Mouse (Mus musculus) CH12.LX (cell line): ENCODE results near the gene Ube2l3.
A peak's percentile ranks its signal among the peaks of the same experiment; 100 is the strongest.

ENCODE experiments used
- BHLHE40 ChIP-seq: IDR thresholded peaks from 2 replicates; pipeline ENCODE4 v1.6.1; 2011; ENCODE audit warnings: mild to moderate bottlenecking, low read depth, low read length, improper control_type of control experiment
- CTCF ChIP-seq, 2 experiments: IDR thresholded peaks in 1 of 2; conservative IDR thresholded peaks in 1 of 2; 2 replicates each; pipeline ENCODE4 v1.5.1; 2011 to 2012; ENCODE audit warnings: low read depth in 2 of 2, low read length in 2 of 2, improper control_type of control experiment in 1 of 2, inconsistent platforms in 1 of 2, mild to moderate bottlenecking in 1 of 2, moderate library complexity in 1 of 2
- EP300 ChIP-seq: IDR thresholded peaks from 2 replicates; pipeline ENCODE4 v1.6.1; 2011; ENCODE audit warnings: low read length, improper control_type of control experiment
- JUND ChIP-seq: conservative IDR thresholded peaks from 2 replicates; pipeline ENCODE4 v1.6.1; 2011; ENCODE audit warnings: low read depth, low read length, improper control_type of control experiment
- MAX ChIP-seq: IDR thresholded peaks from 2 replicates; pipeline ENCODE4 v1.6.1; 2011; ENCODE audit warnings: low read length, improper control_type of control experiment
- NELFE ChIP-seq: IDR thresholded peaks from 2 replicates; pipeline ENCODE4 v1.6.1; 2011; ENCODE audit warnings: low read depth, low read length, improper control_type of control experiment
- PAX5 ChIP-seq: IDR thresholded peaks from 2 replicates; pipeline ENCODE4 v1.6.1; 2012; ENCODE audit warnings: low read length, inconsistent platforms, mixed read lengths
- POLR2A ChIP-seq: IDR thresholded peaks from 2 replicates; pipeline ENCODE4 v1.6.1; 2011; ENCODE audit warnings: low read depth, mild to moderate bottlenecking, improper control_type of control experiment, low read length
- SIN3A ChIP-seq: IDR thresholded peaks from 2 replicates; pipeline ENCODE4 v1.6.1; 2012; ENCODE audit warnings: low read length, improper control_type of control experiment, inconsistent platforms
- SMC3 ChIP-seq: IDR thresholded peaks from 2 replicates; pipeline ENCODE4 v1.6.1; 2011; ENCODE audit warnings: low read depth, low read length, improper control_type of control experiment
- ZC3H11A ChIP-seq: IDR thresholded peaks from 2 replicates; pipeline ENCODE4 v1.6.1; 2012; ENCODE audit warnings: low read depth, mild to moderate bottlenecking, inconsistent platforms, low read length, improper control_type of control experiment
- ZMIZ1 ChIP-seq: IDR thresholded peaks from 2 replicates; pipeline ENCODE4 v1.6.1; 2012; ENCODE audit warnings: low read depth, mild to moderate bottlenecking, inconsistent platforms, low read length, improper control_type of control experiment
- ZNF384 ChIP-seq: IDR thresholded peaks from 2 replicates; pipeline ENCODE4 v1.6.1; 2012; ENCODE audit warnings: low read depth, low read length, improper control_type of control experiment, inconsistent platforms

DNA sequence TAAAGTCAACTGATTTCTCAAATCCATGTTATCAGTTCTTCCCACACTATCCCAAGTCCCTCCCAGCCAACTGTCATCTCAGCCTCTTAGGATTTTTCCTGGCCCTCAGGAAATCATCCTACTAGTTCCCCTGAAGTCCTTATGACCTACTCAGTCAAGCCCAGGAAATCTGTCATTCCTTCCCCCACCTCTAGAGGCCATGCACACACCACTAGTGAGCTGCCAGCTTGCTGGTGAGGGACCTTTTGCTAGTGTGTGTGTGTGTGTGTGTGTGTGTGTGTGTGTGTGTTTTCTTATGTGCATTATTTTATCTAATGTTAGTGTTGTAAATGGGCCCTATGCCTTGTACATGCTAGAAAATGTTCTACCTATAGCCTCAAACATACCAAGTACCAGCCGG lies 75.2 kb downstream of the Ube2l3 start:
- peak; percentile 70 to 96 for TF ChIP-seq CTCF (conservative IDR thresholded peaks at IDR 0.05 in 1 of 2, IDR thresholded peaks at IDR 0.05 in 1 of 2; ENCODE audit: low read depth in 2 of 2, low read length in 2 of 2)
- TF ChIP-seq BHLHE40, result no peak
- TF ChIP-seq POLR2A, result no peak
- no peak for TF ChIP-seq ZNF384
- TF ChIP-seq SMC3, result peak; percentile 73
- TF ChIP-seq NELFE, result no peak; the same call in 1 of the 2 replicates
- no peak for TF ChIP-seq EP300
- TF ChIP-seq MAX, result no peak
- no peak for TF ChIP-seq PAX5
- TF ChIP-seq JUND, result no peak
- TF ChIP-seq ZC3H11A, result no peak; the same call in 1 of the 2 replicates
- TF ChIP-seq ZMIZ1, result no peak
- no peak for TF ChIP-seq SIN3A
